Mouse (Mus musculus): Measurements from ENCODE around the gene Ddx25.

Ddx25 gene

GRCm38 (mm10) chr9:35491109-35491866, 67.0 kb downstream of the Ddx25 start:
- no peak for DNase-seq

GRCm38 (mm10) chr9:35488496-35488895, 69.8 kb downstream of the Ddx25 start:
- DNase-seq = no peak

Measured in thymus, postnatal 25 days (tissue).